Mouse (Mus musculus) heart, embryonic 13.5 days (tissue): Measurements from ENCODE around the gene Pcbp4. TPM values are rescaled to one million over a fixed set of nuclear protein-coding genes. Genes with fewer than 3 reads are reported as not detected.

ENCODE experiments used
- ATAC-seq: fragments of 200-750 bp; cut with Nextera tagmentation; 2 replicates; pipeline ENCODE4 v1.8.0; 2017; ENCODE audit warnings: moderate TSS enrichment; ENCODE audit not compliant: insufficient number of reproducible peaks, low FRiP score, low TSS enrichment; ENCODE audit errors: extremely low read depth
- H3K27ac ChIP-seq: fragments of 300-500 bp; sonication (generic); replicated peaks from 2 replicates; pipeline ENCODE4 v1.5.1; 2015; ENCODE audit warnings: moderate library complexity, mild to moderate bottlenecking, inconsistent platforms
- H3K27me3 ChIP-seq: fragments of 300-500 bp; sonication (generic); replicated peaks from 2 replicates; pipeline ENCODE4 v1.6.1; 2015; ENCODE audit warnings: mild to moderate bottlenecking, inconsistent platforms
- H3K36me3 ChIP-seq: fragments of 300-500 bp; sonication (generic); 2 replicates; pipeline ENCODE4 v1.6.1; 2015; ENCODE audit warnings: mild to moderate bottlenecking, inconsistent platforms
- H3K4me1 ChIP-seq: fragments of 300-500 bp; sonication (generic); 2 replicates; pipeline ENCODE4 v1.6.1; 2015; ENCODE audit warnings: inconsistent platforms
- H3K4me2 ChIP-seq: fragments of 300-500 bp; sonication (generic); 2 replicates; pipeline ENCODE4 v1.6.1; 2015; ENCODE audit warnings: inconsistent platforms, mild to moderate bottlenecking, moderate library complexity
- H3K4me3 ChIP-seq: fragments of 300-500 bp; sonication (generic); 2 replicates; pipeline ENCODE4 v1.5.1; 2015; ENCODE audit warnings: moderate library complexity, mild to moderate bottlenecking, inconsistent platforms
- H3K9ac ChIP-seq: fragments of 300-500 bp; sonication (generic); 2 replicates; pipeline ENCODE4 v1.6.1; 2015; ENCODE audit warnings: inconsistent platforms, mild to moderate bottlenecking, moderate library complexity
- H3K9me3 ChIP-seq: fragments of 300-500 bp; sonication (generic); 2 replicates; pipeline ENCODE4 v1.6.1; 2016; ENCODE audit warnings: inconsistent platforms
- WGBS: fragments of 180-500 bp; shearing (Covaris S2); methylation state at CpG from one replicate; pipeline ENCODE4 v1.1.7; 2015; ENCODE audit warnings: mixed read lengths; 5-methylcytosine and 5-hydroxymethylcytosine counted together
- polyA plus RNA-seq: library from polyadenylated mRNA; unstranded; fragments of >200 nt; fragmentation: Nextera tagmentation; extraction: Ambion mirVana; gene quantifications from 2 replicates; pipeline ENCODE4 v1.2.1, GENCODE M21; 2015

Gene Pcbp4
- polyA plus RNA-seq = 82.0 and 85.0 TPM in 2 replicates

DNA sequence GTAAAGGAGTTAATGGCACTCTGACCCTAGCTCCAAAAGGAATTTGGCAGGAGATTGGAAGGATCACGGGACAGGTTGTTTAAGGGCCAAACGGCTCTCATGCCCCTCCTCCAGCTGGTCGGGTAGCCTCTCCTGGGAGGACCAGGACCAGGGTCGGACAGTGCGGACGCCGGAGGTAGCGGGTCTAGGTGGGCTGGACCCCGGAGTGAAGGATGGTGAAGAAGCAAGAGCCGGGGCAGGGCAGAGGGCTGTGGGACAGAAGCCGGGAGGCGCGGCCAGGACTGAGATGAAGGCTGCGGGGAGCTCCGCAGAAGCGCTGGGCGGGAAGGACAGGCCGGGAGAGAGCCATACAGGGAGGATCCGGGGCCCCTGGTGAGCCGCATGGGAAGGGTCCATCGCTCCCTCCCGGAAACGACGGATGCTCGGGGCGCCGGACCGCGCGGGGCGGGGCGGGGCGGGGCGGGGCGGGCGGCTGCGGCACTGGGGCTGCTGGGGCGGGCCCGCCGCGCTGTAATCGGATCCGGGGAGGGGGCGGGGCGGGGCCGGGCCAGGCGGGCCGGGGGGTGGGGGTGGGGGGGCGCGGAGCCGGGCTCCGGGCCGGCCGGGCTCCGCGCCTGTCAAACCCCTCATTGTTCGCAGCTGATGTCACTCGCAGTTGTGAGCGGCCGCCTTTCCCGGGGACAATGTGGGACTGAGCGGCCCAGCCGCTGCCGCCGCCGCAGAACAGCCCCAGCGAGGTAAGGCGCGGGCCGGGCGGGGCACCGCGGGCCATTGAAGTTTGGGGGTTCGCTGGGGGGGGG lies at the start of gene Pcbp4:
TSS of gene Pcbp4 (plus strand) at position 21 of the 800 bp plus-strand sequence.
- peak within 1 kb of the TSS; percentile 68 for H3K4me3 ChIP-seq
- ATAC-seq = peak; percentile 58
- H3K27ac ChIP-seq = peak within 1 kb of the TSS; percentile 84
- H3K4me1 ChIP-seq = peaks cover 87% of the 10 kb centered on the region
- H3K36me3 ChIP-seq = 0 out of 2 replicates have a peak, but pooled peaks cover 8% of the 10 kb centered on the region
- H3K9me3 ChIP-seq = no peaks in the 10 kb centered on the region
- H3K4me2 ChIP-seq = peak within 1 kb of the TSS; percentile 95
- whole genome bisulfite sequencing = under 1% methylated on average over 38 of the region's 74 CpGs
- H3K9ac ChIP-seq = peak within 1 kb of the TSS; percentile 88
- peaks cover 3% of the 10 kb centered on the region; the same call in 1 of the 2 replicates for H3K27me3 ChIP-seq

DNA sequence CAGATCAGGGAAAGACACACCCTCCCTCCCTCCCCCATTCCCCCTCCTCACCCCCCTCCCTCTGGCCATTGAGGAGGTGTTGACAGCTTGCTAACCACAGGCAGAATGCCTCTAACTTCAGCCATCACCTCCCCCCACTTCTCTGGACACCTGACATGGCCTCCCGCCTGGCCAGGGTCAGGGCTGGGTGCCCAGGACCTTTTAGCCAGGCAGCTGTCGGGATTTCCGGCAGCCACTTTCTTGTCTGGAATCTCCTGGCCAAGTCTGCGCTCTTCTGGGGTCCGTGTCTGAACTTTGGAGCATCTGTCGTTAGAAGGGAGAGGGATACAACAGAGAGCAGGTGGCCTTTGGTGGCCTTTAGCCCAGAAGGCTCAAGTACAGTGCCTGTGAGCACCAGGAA lies 47.8 kb upstream of the Pcbp4 start:
- 7% methylated on average over 6 of the region's 6 CpGs for WGBS
- Histone ChIP-seq H3K4me1 (peaks cover 72% of the 10 kb centered on the region), H3K9ac (no peak overlapping the region), H3K36me3 (no peaks in the 10 kb centered on the region), H3K9me3 (no peaks in the 10 kb centered on the region), H3K27me3 (no peaks in the 10 kb centered on the region), H3K27ac (peak overlapping the region; percentile 83), H3K4me3 (no peak overlapping the region), H3K4me2 (0 out of 2 replicates have a peak overlapping the region, but pooled peaks have one; percentile 1)
- peak; percentile 56; the same call in 1 of the 2 replicates for ATAC-seq

DNA sequence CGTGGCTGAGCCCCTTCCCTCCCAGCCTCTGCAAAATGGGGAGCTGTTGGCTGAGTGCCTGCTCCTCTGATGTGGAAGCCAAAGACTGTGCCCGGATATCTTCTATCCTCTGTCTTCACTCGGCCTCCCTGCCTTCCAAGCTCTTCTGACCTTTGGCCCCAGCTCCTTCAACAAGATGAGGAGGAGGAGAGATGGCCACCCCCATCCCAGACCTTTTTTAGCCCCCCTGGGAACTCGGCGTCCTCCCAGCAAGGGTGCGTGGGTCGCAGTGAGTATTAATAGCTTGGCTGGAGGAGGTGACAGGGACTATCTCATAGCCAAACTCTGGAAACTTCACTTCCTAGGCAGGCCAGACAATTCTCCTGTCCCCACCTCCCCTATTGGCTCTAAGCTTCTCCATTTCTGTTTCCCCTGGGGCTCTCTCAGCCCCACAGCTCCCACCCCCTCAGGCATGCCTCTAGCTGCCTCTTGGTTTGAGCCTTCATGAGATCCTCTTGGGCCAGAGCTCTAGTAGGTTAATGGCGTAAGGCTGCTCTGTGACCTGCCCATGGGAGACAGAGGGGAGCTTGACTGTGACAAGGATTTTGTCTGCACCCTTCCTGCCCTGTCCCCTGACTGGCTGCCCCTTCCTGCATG lies 46.5 kb upstream of the Pcbp4 start:
- H3K4me1 ChIP-seq = peaks cover 80% of the 10 kb centered on the region
- no peaks in the 10 kb centered on the region for H3K9me3 ChIP-seq
- no peaks in the 10 kb centered on the region for H3K36me3 ChIP-seq
- H3K4me3 ChIP-seq = no peak overlapping the region
- H3K27me3 ChIP-seq = no peaks in the 10 kb centered on the region; the same call in 1 of the 2 replicates
- H3K9ac ChIP-seq = no peak overlapping the region
- H3K27ac ChIP-seq = peak overlapping the region; percentile 83
- 9% methylated on average over 8 of the region's 8 CpGs for WGBS
- peak; percentile 46; the same call in 1 of the 2 replicates for ATAC-seq
- H3K4me2 ChIP-seq = peak overlapping the region; percentile 32

DNA sequence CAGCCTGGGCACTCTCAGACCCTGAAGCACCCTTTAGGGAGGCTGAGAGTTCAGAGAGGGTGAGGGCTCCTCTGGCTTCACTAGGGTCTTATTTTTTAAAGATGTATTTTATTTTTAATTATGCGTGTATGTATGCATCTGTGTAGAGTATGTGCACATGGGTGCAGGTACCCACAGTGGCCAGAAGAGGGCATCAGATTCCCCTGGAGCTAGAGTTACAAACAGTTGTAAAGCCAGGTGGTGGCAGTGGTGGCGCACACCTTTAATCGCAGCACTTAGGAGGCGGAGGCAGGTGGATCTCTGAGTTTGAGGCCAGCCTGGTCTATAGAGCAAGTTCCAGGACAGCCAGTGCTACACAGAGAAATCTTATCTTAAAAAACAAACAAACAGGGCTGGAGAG lies 44.0 kb upstream of the Pcbp4 start:
- no peak for ATAC-seq
- no peak overlapping the region for H3K9ac ChIP-seq
- H3K27ac ChIP-seq = 0 out of 2 replicates have a peak overlapping the region, but pooled peaks have one; percentile 7
- H3K27me3 ChIP-seq = no peaks in the 10 kb centered on the region; the same call in 1 of the 2 replicates
- no peaks in the 10 kb centered on the region for H3K36me3 ChIP-seq
- no peak overlapping the region for H3K4me3 ChIP-seq
- no peak overlapping the region for H3K4me2 ChIP-seq
- 92% methylated on average over 4 of the region's 4 CpGs for WGBS
- peaks cover 66% of the 10 kb centered on the region for H3K4me1 ChIP-seq
- no peaks in the 10 kb centered on the region for H3K9me3 ChIP-seq

DNA sequence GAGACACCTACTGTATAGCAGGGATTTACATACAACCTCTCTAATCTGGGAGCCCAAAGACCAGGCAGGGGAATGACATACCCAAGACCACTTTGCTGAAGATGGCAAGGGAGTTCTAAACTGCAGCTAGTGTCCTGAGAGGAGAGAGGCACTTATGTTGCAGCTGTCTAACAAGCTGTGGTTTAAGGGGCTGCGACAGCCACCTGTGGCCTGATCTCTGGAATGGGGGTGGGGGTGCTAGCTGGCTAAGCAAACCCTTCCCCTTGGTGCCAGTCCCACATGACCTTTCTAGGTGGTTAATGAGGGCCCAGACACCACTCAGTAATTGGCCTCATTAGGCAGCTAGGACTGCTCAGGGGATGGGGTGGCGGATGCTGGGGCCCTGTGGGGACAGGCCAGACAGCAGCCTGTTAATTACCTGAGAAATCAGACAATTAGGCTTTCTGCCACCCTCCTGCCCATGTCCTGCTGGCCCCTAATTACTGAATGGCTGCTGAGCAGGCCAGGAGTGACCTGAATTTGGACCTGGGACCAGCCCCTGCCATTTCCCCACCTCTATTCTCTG lies 42.9 kb upstream of the Pcbp4 start:
- Histone ChIP-seq H3K9me3 (no peaks in the 10 kb centered on the region), H3K4me3 (no peak overlapping the region), H3K9ac (no peak overlapping the region), H3K27me3 (no peaks in the 10 kb centered on the region; the same call in 1 of the 2 replicates), H3K36me3 (no peaks in the 10 kb centered on the region), H3K4me1 (peaks cover 57% of the 10 kb centered on the region), H3K4me2 (no peak overlapping the region), H3K27ac (no peak overlapping the region)
- 80% methylated on average over 2 of the region's 2 CpGs for WGBS
- no peak for ATAC-seq

DNA sequence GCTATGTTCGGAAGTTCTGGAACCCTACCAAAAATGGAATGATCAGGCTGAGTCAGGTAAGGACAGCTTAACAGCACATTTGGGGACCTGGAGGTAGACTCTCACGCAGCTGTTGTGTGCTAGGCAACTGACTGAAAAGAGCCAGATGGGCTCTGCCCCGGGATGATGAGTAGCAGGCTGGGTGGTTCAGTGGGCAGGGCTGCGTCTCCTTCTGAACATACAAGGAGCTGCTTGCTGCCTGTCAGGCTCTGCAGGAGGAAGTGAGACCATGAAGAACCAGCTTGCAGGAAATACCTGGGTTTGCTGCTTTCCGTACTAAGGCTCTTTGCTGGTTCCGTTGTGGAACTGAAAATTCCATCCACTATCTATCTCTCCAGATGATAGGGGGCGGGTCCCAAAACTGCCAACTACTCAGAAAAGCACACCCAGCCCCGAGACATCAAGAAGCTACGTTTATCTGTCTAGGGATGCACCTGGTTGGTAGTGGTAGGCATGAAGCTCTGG lies 41.9 kb upstream of the Pcbp4 start:
- 41% methylated on average over 9 of the region's 9 CpGs for WGBS

DNA sequence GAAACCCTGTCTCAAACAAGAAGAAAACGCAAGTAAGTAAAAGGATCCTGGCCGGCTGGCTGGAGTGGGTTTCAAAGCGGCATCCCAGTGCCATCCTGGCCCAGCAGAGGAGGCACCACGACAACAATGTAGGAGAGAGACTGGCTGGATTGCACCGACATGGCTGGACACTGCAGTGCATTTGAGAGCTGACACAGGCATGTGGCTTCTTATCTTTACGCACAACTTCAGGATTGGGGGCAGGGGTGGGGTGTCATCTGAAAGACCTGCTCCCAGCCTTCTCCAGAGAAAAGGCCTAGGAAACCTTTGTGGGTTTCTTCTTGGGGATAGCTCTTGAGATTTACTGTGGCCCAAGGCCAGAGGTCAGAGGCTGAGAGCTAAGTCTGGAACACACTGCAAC lies 41.4 kb upstream of the Pcbp4 start:
- Histone ChIP-seq H3K27me3 (no peaks in the 10 kb centered on the region; the same call in 1 of the 2 replicates), H3K36me3 (no peaks in the 10 kb centered on the region), H3K27ac (0 out of 2 replicates have a peak overlapping the region, but pooled peaks have one; percentile 6), H3K9ac (peak overlapping the region; percentile 34; the same call in 1 of the 2 replicates), H3K4me2 (no peak overlapping the region), H3K9me3 (no peaks in the 10 kb centered on the region), H3K4me3 (no peak overlapping the region), H3K4me1 (peaks cover 46% of the 10 kb centered on the region)
- no peak for ATAC-seq
- WGBS = 53% methylated on average over 6 of the region's 6 CpGs

More for the DNA sequence above, 41.9 kb upstream of the Pcbp4 start:
- Histone ChIP-seq H3K4me2 (no peak overlapping the region), H3K9me3 (no peaks in the 10 kb centered on the region), H3K27me3 (no peaks in the 10 kb centered on the region; the same call in 1 of the 2 replicates), H3K9ac (no peak overlapping the region), H3K4me3 (no peak overlapping the region), H3K27ac (no peak overlapping the region), H3K36me3 (no peaks in the 10 kb centered on the region), H3K4me1 (peaks cover 47% of the 10 kb centered on the region)
- ATAC-seq = no peak

DNA sequence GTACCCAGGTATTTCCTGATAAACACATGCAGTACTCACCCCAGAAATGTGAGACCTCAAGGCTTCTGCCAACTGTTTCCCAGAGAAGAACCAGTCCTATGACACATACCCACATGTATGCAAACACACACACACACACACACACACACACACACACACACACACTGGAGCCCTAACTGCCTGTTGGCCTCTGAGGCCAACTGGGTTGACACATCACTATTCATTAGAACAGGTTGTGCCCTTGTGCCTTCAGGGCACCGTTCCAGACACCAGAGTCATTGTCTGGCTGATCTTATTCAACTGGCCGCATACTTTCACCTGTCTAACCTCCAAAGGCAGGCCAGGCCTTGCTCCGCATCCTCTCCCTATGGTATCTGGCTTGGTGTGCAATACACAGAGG lies 40.9 kb upstream of the Pcbp4 start:
- H3K27me3 ChIP-seq = no peaks in the 10 kb centered on the region; the same call in 1 of the 2 replicates
- H3K27ac ChIP-seq = no peak overlapping the region
- 87% methylated on average over 3 of the region's 3 CpGs for WGBS
- H3K4me2 ChIP-seq = no peak overlapping the region
- no peaks in the 10 kb centered on the region for H3K36me3 ChIP-seq
- ATAC-seq = no peak
- no peak overlapping the region for H3K4me3 ChIP-seq
- no peaks in the 10 kb centered on the region for H3K9me3 ChIP-seq
- peaks cover 46% of the 10 kb centered on the region for H3K4me1 ChIP-seq
- H3K9ac ChIP-seq = 0 out of 2 replicates have a peak overlapping the region, but pooled peaks have one; percentile 34

DNA sequence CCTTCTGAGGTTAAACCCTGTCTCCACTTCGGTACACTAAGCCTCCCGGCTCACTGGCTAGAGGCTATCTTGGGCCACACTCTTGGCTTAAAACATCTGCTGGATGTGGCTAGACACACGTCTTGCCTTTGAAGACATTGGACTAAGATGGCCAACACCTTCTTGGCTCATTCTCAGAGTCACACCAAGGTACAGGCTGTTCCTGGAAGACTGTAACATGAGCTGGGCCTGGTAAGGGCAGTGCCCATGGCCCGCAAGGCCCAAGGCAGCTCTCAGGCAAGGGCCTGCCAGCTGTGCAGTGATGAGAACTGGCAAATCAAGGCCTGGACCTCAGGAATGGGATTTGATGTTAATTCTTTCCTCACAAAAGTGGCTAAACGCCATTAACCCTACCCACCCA lies 39.5 kb upstream of the Pcbp4 start:
- H3K27ac ChIP-seq = no peak overlapping the region
- no peaks in the 10 kb centered on the region for H3K9me3 ChIP-seq
- H3K36me3 ChIP-seq = no peaks in the 10 kb centered on the region
- ATAC-seq = no peak
- H3K4me3 ChIP-seq = no peak overlapping the region
- no peaks in the 10 kb centered on the region; the same call in 1 of the 2 replicates for H3K27me3 ChIP-seq
- peaks cover 48% of the 10 kb centered on the region for H3K4me1 ChIP-seq
- no peak overlapping the region for H3K4me2 ChIP-seq
- WGBS = 79% methylated on average over 5 of the region's 5 CpGs
- H3K9ac ChIP-seq = no peak overlapping the region

DNA sequence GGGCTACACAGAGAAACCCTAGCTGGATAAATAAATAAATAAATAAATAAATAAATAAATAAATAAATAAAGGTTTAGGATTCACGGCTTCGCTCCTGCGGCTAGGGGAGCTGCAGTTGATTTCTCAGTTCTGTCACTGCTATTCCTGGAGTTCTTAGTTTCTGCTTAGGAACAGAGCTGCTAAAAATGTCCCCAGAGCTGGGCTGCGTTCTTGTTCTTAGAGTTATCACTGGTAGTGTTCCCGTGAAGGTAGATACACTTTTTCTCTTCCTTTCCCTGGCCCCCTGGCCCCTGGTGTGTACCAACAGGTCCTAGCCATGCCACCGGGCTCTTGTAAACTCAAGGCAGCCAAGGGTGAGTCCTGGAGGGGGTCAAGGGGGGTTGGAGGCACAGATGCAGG lies 36.3 kb upstream of the Pcbp4 start:
- ATAC-seq = no peak
- Histone ChIP-seq H3K36me3 (no peaks in the 10 kb centered on the region), H3K27me3 (peaks cover 5% of the 10 kb centered on the region), H3K9me3 (no peaks in the 10 kb centered on the region), H3K9ac (no peak overlapping the region), H3K27ac (peak overlapping the region; percentile 34), H3K4me3 (no peak overlapping the region), H3K4me2 (no peak overlapping the region), H3K4me1 (peaks cover 49% of the 10 kb centered on the region)
- 53% methylated on average over 6 of the region's 6 CpGs for WGBS
